Mouse (Mus musculus) common myeloid progenitor, adult 5-6 weeks (primary cell): ENCODE measurements around the gene Atp6v0a1. TPM values are rescaled to one million over a fixed set of nuclear protein-coding genes. Genes with fewer than 3 reads are reported as not detected.

Experiments
- total RNA-seq: library from RNA; stranded (forward); fragments of 200-1000, 187-1606 nt; gene quantifications from 2 replicates; pipeline ENCODE4 v1.2.3, GENCODE M21; 2017

Atp6v0a1 gene
- total RNA-seq, 1 experiment from 2014 or later: 25.9 TPM

Other genes starting within 250 kb of the Atp6v0a1 start
- not detected in 2 replicates for gene Kcnh4, start 249.5 kb upstream of the Atp6v0a1 start, total RNA-seq
- not detected in 2 replicates for gene Hcrt, start 246.5 kb upstream of the Atp6v0a1 start, total RNA-seq
- gene Ghdc, start 238.5 kb upstream of the Atp6v0a1 start, total RNA-seq: 2.3 and 4.0 TPM in 2 replicates
- 49.4 and 64.4 TPM in 2 replicates for gene Stat5b, start 158.7 kb upstream of the Atp6v0a1 start, total RNA-seq
- gene Stat5a, start 150.1 kb upstream of the Atp6v0a1 start, total RNA-seq: 44.4 and 52.7 TPM in 2 replicates
- 59.6 and 74.9 TPM in 2 replicates for gene Stat3, start 69.9 kb upstream of the Atp6v0a1 start, total RNA-seq
- 8.4 and 10.6 TPM in 2 replicates for gene Cavin1, start 38.6 kb upstream of the Atp6v0a1 start, total RNA-seq
- 4.5 and 8.3 TPM in 2 replicates for gene Naglu, start 60.6 kb downstream of the Atp6v0a1 start, total RNA-seq
- gene Hsd17b1, start 69.0 kb downstream of the Atp6v0a1 start, total RNA-seq: 1.2 TPM in 1 of 2 replicates, not detected in the other
- 13.3 and 23.2 TPM in 2 replicates for gene Coasy, start 73.1 kb downstream of the Atp6v0a1 start, total RNA-seq
- 30.0 and 31.1 TPM in 2 replicates for gene Mlx, start 77.8 kb downstream of the Atp6v0a1 start, total RNA-seq
- gene Psmc3ip, start 86.0 kb downstream of the Atp6v0a1 start, total RNA-seq: 46.7 and 57.6 TPM in 2 replicates
- gene Retreg3, start 110.4 kb downstream of the Atp6v0a1 start, total RNA-seq: 21.7 and 32.1 TPM in 2 replicates
- gene Tubg1, start 110.5 kb downstream of the Atp6v0a1 start, total RNA-seq: 32.5 and 37.8 TPM in 2 replicates
- gene Tubg2, start 146.5 kb downstream of the Atp6v0a1 start, total RNA-seq: not detected in 2 replicates
- 0.05 TPM in 2 replicates for gene Cntnap1, start 161.1 kb downstream of the Atp6v0a1 start, total RNA-seq
- 0.15 and 0.32 TPM in 2 replicates for gene Plekhh3, start 161.9 kb downstream of the Atp6v0a1 start, total RNA-seq
- not detected in 2 replicates for gene Ccr10, start 166.0 kb downstream of the Atp6v0a1 start, total RNA-seq
- gene Ezh1, start 217.0 kb downstream of the Atp6v0a1 start, total RNA-seq: 15.3 and 22.8 TPM in 2 replicates
- 0.58 TPM in 1 of 2 replicates, not detected in the other for gene Ramp2, start 236.6 kb downstream of the Atp6v0a1 start, total RNA-seq
- 51.5 and 61.9 TPM in 2 replicates for gene Vps25, start 244.3 kb downstream of the Atp6v0a1 start, total RNA-seq